9 mouse cellular contexts compared by ENCODE assay signal in genomic region chr11:116005701-116006419, GRCm38 (mm10). TPM values are rescaled to one million over a fixed set of nuclear protein-coding genes. Genes with fewer than 3 reads are reported as not detected.
A peak's percentile ranks its signal among the peaks of the same experiment; 100 is the strongest.
DNase-seq lines count a peak whose midpoint lies in the region; ATAC-seq lines count a peak whose summit lies in the region.
"Had no signal": no experiment of that assay in that cellular context is flagged by ENCODE, and none has a peak within 500 bp of the region (broad histone marks: within the 10 kb centered on the region; RNA-seq: fewer than 3 reads in every experiment).

No protein-coding gene starts in this region.

- H3K36me3 ChIP-seq in heart, embryonic 16.5 days (ENCODE audit: control insufficient read depth, insufficient read depth): peaks cover 11% of the 10 kb centered on the region
- H3K36me3 ChIP-seq in embryonic facial prominence, embryonic 11.5 days (replicated peaks; ENCODE audit: control insufficient read depth, insufficient read depth, low read depth, low read length): no peaks in the 10 kb centered on the region; the same call in 1 of the 2 replicates
- H3K36me3 ChIP-seq in midbrain, embryonic 16.5 days (ENCODE audit: control insufficient read depth, insufficient read depth, low read length): no peaks in the 10 kb centered on the region

- H3K4me3 ChIP-seq in heart, embryonic 16.5 days (ENCODE audit: low read length): no peak overlapping the region; the same call in 1 of the 2 replicates
- no peak overlapping the region for H3K4me3 ChIP-seq in embryonic facial prominence, embryonic 11.5 days (ENCODE audit: low read depth, low read length)
- no peak overlapping the region; the same call in 1 of the 2 replicates for H3K4me3 ChIP-seq in midbrain, embryonic 16.5 days (ENCODE audit: low read depth, low read length)

- H3K4me1 ChIP-seq in heart, embryonic 16.5 days (ENCODE audit: control insufficient read depth, insufficient read depth, low read length): peaks cover 17% of the 10 kb centered on the region
- H3K4me1 ChIP-seq in embryonic facial prominence, embryonic 11.5 days (ENCODE audit: control insufficient read depth, insufficient read depth, low read length): peaks cover 2% of the 10 kb centered on the region; the same call in 1 of the 2 replicates
- H3K4me1 ChIP-seq in midbrain, embryonic 16.5 days (ENCODE audit: control insufficient read depth, insufficient read depth, low read length): peaks cover 15% of the 10 kb centered on the region

- H3K9ac ChIP-seq in heart, embryonic 16.5 days (ENCODE audit: low read length): peak overlapping the region; percentile 77
- H3K9ac ChIP-seq in embryonic facial prominence, embryonic 11.5 days (replicated peaks; ENCODE audit: low read length): no peak overlapping the region
- H3K9ac ChIP-seq in midbrain, embryonic 16.5 days (ENCODE audit: low read depth, low read length): peak overlapping the region; percentile 61; the same call in 1 of the 2 replicates

- H3K27ac ChIP-seq in heart, embryonic 16.5 days (ENCODE audit: low read length): no peak overlapping the region; the same call in 1 of the 2 replicates
- no peak overlapping the region for H3K27ac ChIP-seq in embryonic facial prominence, embryonic 11.5 days (replicated peaks; ENCODE audit: low read depth, low read length)
- H3K27ac ChIP-seq in midbrain, embryonic 16.5 days (ENCODE audit: low read length): no peak overlapping the region

- ATAC-seq in heart, embryonic 16.5 days (replicated peaks; ENCODE audit: extremely low read depth, insufficient read depth, low FRiP score): no peak
- 0 out of 2 replicates have a peak, but pooled peaks have one; percentile 7 for ATAC-seq in embryonic facial prominence, embryonic 11.5 days (replicated peaks; ENCODE audit: insufficient number of reproducible peaks, low FRiP score, low TSS enrichment, low read depth)
- ATAC-seq in midbrain, embryonic 16.5 days: no peak
- ATAC-seq in inflammation-experienced regulatory T-cells, adult 6 months: no peak

- intact Hi-C loops in heart, postnatal 25 days (cut with DNase I): no loop called here

- no peak for DNase-seq in heart, postnatal 25 days (ENCODE audit: low spot score)
- no peak for DNase-seq in embryonic facial prominence, embryonic 11.5 days (ENCODE audit: low spot score)
- DNase-seq in induced T-regulatory cell, adult 2 months (ENCODE audit: low read depth): peak; percentile 14
- DNase-seq in adrenal gland, adult 8-10 months: no peak
- no peak for DNase-seq in kidney, adult 9 months
- DNase-seq: thymus, postnatal 36 days had no signal

- no peaks in the 10 kb centered on the region; the same call in 1 of the 2 replicates for H3K9me3 ChIP-seq in heart, embryonic 16.5 days (replicated peaks; ENCODE audit: control insufficient read depth, low read length)
- no peaks in the 10 kb centered on the region for H3K9me3 ChIP-seq in embryonic facial prominence, embryonic 11.5 days (replicated peaks; ENCODE audit: control insufficient read depth, low read length)
- no peaks in the 10 kb centered on the region for H3K9me3 ChIP-seq in midbrain, embryonic 16.5 days (replicated peaks; ENCODE audit: control insufficient read depth, low read length, poor library complexity, severe bottlenecking)

- 74% methylated on average over 9 of the region's 9 CpGs for WGBS in heart, embryonic 16.5 days
- 60% methylated on average over 9 of the region's 9 CpGs for WGBS in embryonic facial prominence, embryonic 11.5 days
- WGBS in midbrain, embryonic 16.5 days: 67% methylated on average over 9 of the region's 9 CpGs

- H3K27me3 ChIP-seq in heart, embryonic 16.5 days (ENCODE audit: control insufficient read depth, insufficient read depth, low read length): no peaks in the 10 kb centered on the region
- H3K27me3 ChIP-seq in embryonic facial prominence, embryonic 11.5 days (ENCODE audit: control insufficient read depth, insufficient read depth, low read length): no peaks in the 10 kb centered on the region
- H3K27me3 ChIP-seq in midbrain, embryonic 16.5 days (ENCODE audit: control insufficient read depth, insufficient read depth, low read depth, low read length): no peaks in the 10 kb centered on the region

- H3K4me2 ChIP-seq in heart, embryonic 16.5 days (ENCODE audit: low read depth, low read length): peak overlapping the region; percentile 73
- H3K4me2 ChIP-seq in embryonic facial prominence, embryonic 11.5 days (ENCODE audit: low read depth, low read length): peak overlapping the region; percentile 61; the same call in 1 of the 2 replicates
- no peak overlapping the region for H3K4me2 ChIP-seq in midbrain, embryonic 16.5 days (ENCODE audit: low read length)

RNA-seq across cellular contexts. Expression of gene Galk1, which starts 6.7 kb away (rescaled TPM):
- polyA plus RNA-seq in heart, embryonic 16.5 days (2015; fragmentation: Nextera tagmentation; extraction: Ambion mirVana): 142 and 153 TPM in 2 replicates
- total RNA-seq in heart, postnatal 25 days (2021): 10 to 100 TPM; 13.9 to 16.0 TPM
- 113 and 125 TPM in 2 replicates for polyA plus RNA-seq in embryonic facial prominence, embryonic 11.5 days (2014; fragmentation: Nextera tagmentation; extraction: Ambion mirVana)
- polyA plus RNA-seq in midbrain, embryonic 16.5 days (2015; fragmentation: Nextera tagmentation; extraction: Ambion mirVana): 57.2 and 64.1 TPM in 2 replicates
- 10 to 100 TPM; 37.3 to 55.6 (median 46.4) TPM for total RNA-seq in adrenal gland, adult 8-10 months (2022)
- 10 to 100 TPM; 14.4 to 20.1 (median 15.9) TPM for polyA plus RNA-seq in inflammation-experienced regulatory T-cells, adult 6 months (2017; shearing (Covaris generic))

RNA-seq across cellular contexts. Expression of gene H3f3b, which starts 21.9 kb away (rescaled TPM):
- polyA plus RNA-seq in heart, embryonic 16.5 days (2015; fragmentation: Nextera tagmentation; extraction: Ambion mirVana): 661 and 709 TPM in 2 replicates
- 100 to 1,000 TPM; 128 to 130 TPM for total RNA-seq in heart, postnatal 25 days (2021)
- polyA plus RNA-seq in embryonic facial prominence, embryonic 11.5 days (2014; fragmentation: Nextera tagmentation; extraction: Ambion mirVana): 2,457 and 2,634 TPM in 2 replicates
- polyA plus RNA-seq in midbrain, embryonic 16.5 days (2015; fragmentation: Nextera tagmentation; extraction: Ambion mirVana): 2,051 and 2,173 TPM in 2 replicates
- total RNA-seq in adrenal gland, adult 8-10 months (2022): 100 to 1,000 TPM; 302 to 413 (median 377) TPM
- 1,000 to 10,000 TPM; 1,545 to 2,086 (median 2,075) TPM for polyA plus RNA-seq in inflammation-experienced regulatory T-cells, adult 6 months (2017; shearing (Covaris generic))

RNA-seq across cellular contexts. Expression of gene Unk, which starts 24.3 kb away (rescaled TPM):
- 22.7 and 23.2 TPM in 2 replicates for polyA plus RNA-seq in heart, embryonic 16.5 days (2015; fragmentation: Nextera tagmentation; extraction: Ambion mirVana)
- 1 to 10 TPM; 8.4 to 9.0 TPM for total RNA-seq in heart, postnatal 25 days (2021)
- polyA plus RNA-seq in embryonic facial prominence, embryonic 11.5 days (2014; fragmentation: Nextera tagmentation; extraction: Ambion mirVana): 21.2 and 21.7 TPM in 2 replicates
- 36.4 and 36.6 TPM in 2 replicates for polyA plus RNA-seq in midbrain, embryonic 16.5 days (2015; fragmentation: Nextera tagmentation; extraction: Ambion mirVana)
- 10 to 100 TPM; 19.7 to 45.2 (median 29.6) TPM for total RNA-seq in adrenal gland, adult 8-10 months (2022)
- 10 to 100 TPM; 10.1 to 14.6 (median 12.7) TPM for polyA plus RNA-seq in inflammation-experienced regulatory T-cells, adult 6 months (2017; shearing (Covaris generic))

RNA-seq across cellular contexts. Expression of gene Itgb4, which starts 31.4 kb away (rescaled TPM):
- polyA plus RNA-seq in heart, embryonic 16.5 days (2015; fragmentation: Nextera tagmentation; extraction: Ambion mirVana): 2.7 and 4.4 TPM in 2 replicates
- total RNA-seq in heart, postnatal 25 days (2021): 1 to 10 TPM; 3.5 to 4.0 TPM
- 0.83 and 0.85 TPM in 2 replicates for polyA plus RNA-seq in embryonic facial prominence, embryonic 11.5 days (2014; fragmentation: Nextera tagmentation; extraction: Ambion mirVana)
- 0.57 and 0.64 TPM in 2 replicates for polyA plus RNA-seq in midbrain, embryonic 16.5 days (2015; fragmentation: Nextera tagmentation; extraction: Ambion mirVana)
- total RNA-seq in adrenal gland, adult 8-10 months (2022): 1 to 10 TPM; 3.5 to 5.1 (median 3.9) TPM
- not detected for polyA plus RNA-seq in inflammation-experienced regulatory T-cells, adult 6 months (2017; shearing (Covaris generic))
